Mouse (Mus musculus): ENCODE measurements around the gene Fabp2. TPM values are rescaled to one million over a fixed set of nuclear protein-coding genes. Genes with fewer than 3 reads are reported as not detected.
A peak's percentile ranks its signal among the peaks of the same experiment; 100 is the strongest.

The Fabp2 gene
- total RNA-seq (2021): 0.68 and 7.3 TPM in 2 replicates
- long read RNA-seq, experiment 1: 0 reads
- long read RNA-seq, experiment 2, transcript Fabp2-201 (4 exons, 965 nt): major isoform, 9 of 13 reads
- long read RNA-seq, experiment 2, partial matches to known transcripts: 4 of 13 reads
- long read RNA-seq, experiment 2, other reads (novel, unspliced or antisense): 0 of 13 reads

- DNase-seq: no peak
Measured at GRCm38 (mm10) chr3:122894772-122895171, at the start of gene Fabp2. TSS of gene Fabp2 (plus strand) at chr3:122895072.

- no peak for DNase-seq
Measured at GRCm38 (mm10) chr3:122848410-122849034, 46.4 kb upstream of the Fabp2 start.

- no peak for DNase-seq
Measured at GRCm38 (mm10) chr3:122855149-122855548, 39.7 kb upstream of the Fabp2 start.

- no peak for DNase-seq
Measured at GRCm38 (mm10) chr3:122859829-122860228, 35.0 kb upstream of the Fabp2 start.

- DNase-seq: no peak
Measured at GRCm38 (mm10) chr3:122860573-122861498, 34.0 kb upstream of the Fabp2 start.

GRCm38 (mm10) chr3:122865092-122865491 lies 29.8 kb upstream of the Fabp2 start:
- peak; percentile 23 for DNase-seq

- no peak for DNase-seq
Measured at GRCm38 (mm10) chr3:122868270-122868669, 26.6 kb upstream of the Fabp2 start.

GRCm38 (mm10) chr3:122871596-122871995 lies 23.3 kb upstream of the Fabp2 start:
- DNase-seq: no peak

- DNase-seq: no peak
Measured at GRCm38 (mm10) chr3:122876870-122877269, 18.0 kb upstream of the Fabp2 start.

- DNase-seq: no peak
Measured at GRCm38 (mm10) chr3:122877543-122877942, 17.3 kb upstream of the Fabp2 start.

- no peak for DNase-seq
Measured at GRCm38 (mm10) chr3:122878705-122879315, 16.1 kb upstream of the Fabp2 start.

- DNase-seq: no peak
Measured at GRCm38 (mm10) chr3:122887505-122888301, 7.2 kb upstream of the Fabp2 start.

GRCm38 (mm10) chr3:122888371-122888819 lies 6.5 kb upstream of the Fabp2 start:
- DNase-seq: no peak

- DNase-seq: no peak
Measured at GRCm38 (mm10) chr3:122895189-122895731, 388 bp downstream of the Fabp2 start.

GRCm38 (mm10) chr3:122898254-122898653 lies 3.4 kb downstream of the Fabp2 start:
- DNase-seq: no peak

- peak; percentile 64 for DNase-seq
Measured at GRCm38 (mm10) chr3:122903746-122904433, 9.0 kb downstream of the Fabp2 start.

- DNase-seq: peak; percentile 42
Measured at GRCm38 (mm10) chr3:122907841-122908240, 13.0 kb downstream of the Fabp2 start.

GRCm38 (mm10) chr3:122915493-122915892 lies 20.6 kb downstream of the Fabp2 start:
- no peak for DNase-seq

GRCm38 (mm10) chr3:122916191-122916680 lies 21.4 kb downstream of the Fabp2 start:
- no peak for DNase-seq

GRCm38 (mm10) chr3:122918672-122919071 lies 23.8 kb downstream of the Fabp2 start:
- no peak for DNase-seq

- no peak for DNase-seq
Measured at GRCm38 (mm10) chr3:122919260-122919659, 24.4 kb downstream of the Fabp2 start, which contains the start of gene Gm10959. TSS of gene Gm10959 (minus strand) at chr3:122919360.

Measured in adrenal gland, postnatal 14 days (tissue).